Mouse (Mus musculus): Measurements from ENCODE around the gene Spata6.

The Spata6 gene

GRCm38 (mm10) chr4:111838882-111839281 is 119.1 kb downstream of the Spata6 start:
- DNase-seq (ENCODE audit: low read depth) = no peak

- no peak for DNase-seq (ENCODE audit: low read depth)
Observed at GRCm38 (mm10) chr4:111852626-111853025, 132.8 kb downstream of the Spata6 start.

DNA sequence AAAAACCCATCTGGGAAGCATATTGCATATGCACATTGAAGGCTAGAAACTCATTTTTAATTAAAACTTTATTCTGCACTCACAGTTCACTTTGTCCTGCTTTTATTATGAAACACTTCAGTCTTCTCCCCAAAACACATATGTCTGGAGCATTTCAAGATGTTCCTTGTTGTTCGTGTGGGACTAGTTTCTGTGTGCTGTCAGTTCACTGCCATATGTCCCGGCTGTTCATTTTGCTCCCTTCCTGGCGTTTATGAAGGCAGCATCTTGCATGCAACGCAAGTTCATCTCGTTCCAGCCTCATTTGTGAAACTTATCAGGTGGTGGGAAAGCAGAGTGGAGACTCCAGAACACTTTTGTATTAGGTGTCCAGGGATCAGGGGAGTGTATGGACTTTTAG is 146.9 kb downstream of the Spata6 start:
- DNase-seq (ENCODE audit: low read depth) = no peak

- DNase-seq (ENCODE audit: low read depth) = no peak
Observed at GRCm38 (mm10) chr4:111867743-111868401, 148.1 kb downstream of the Spata6 start.

All from fibroblast of lung, adult 2 months (primary cell).